Comparison of ENCODE assay signal across 13 mouse cellular contexts in genomic region chr3:53063423-53064147, GRCm38 (mm10). TPM values are rescaled to one million over a fixed set of nuclear protein-coding genes. Genes with fewer than 3 reads are reported as not detected.
DNase-seq lines count a peak whose midpoint lies in the region; ATAC-seq and TF ChIP-seq lines count a peak whose summit lies in the region.
"Had no signal": no experiment of that assay in that cellular context is flagged by ENCODE, and none has a peak within 500 bp of the region (broad histone marks: within the 10 kb centered on the region; RNA-seq: fewer than 3 reads in every experiment).

No protein-coding gene starts in this region.

- no peak overlapping the region for H3K4me2 ChIP-seq in embryonic facial prominence, embryonic 14.5 days (ENCODE audit: low read depth, low read length)
- peak overlapping the region; percentile 43 for H3K4me2 ChIP-seq in heart, postnatal 0 days (ENCODE audit: low read depth, low read length)
- H3K4me2 ChIP-seq: embryonic facial prominence, embryonic 12.5 days had no signal

- ATAC-seq in embryonic facial prominence, embryonic 14.5 days (ENCODE audit: low read depth): no peak
- peak; percentile 75 for ATAC-seq in heart, postnatal 0 days (ENCODE audit: insufficient read depth, low read depth)

- TF ChIP-seq EP300 in heart, postnatal 0 days (IDR thresholded peaks at IDR 0.05; ENCODE audit: low read depth): no peak

- whole genome bisulfite sequencing in embryonic facial prominence, embryonic 14.5 days: 37% methylated on average over 13 of the region's 13 CpGs
- WGBS in heart, postnatal 0 days: 19% methylated on average over 13 of the region's 13 CpGs

- no peak overlapping the region for H3K4me3 ChIP-seq in embryonic facial prominence, embryonic 14.5 days (ENCODE audit: low read depth, low read length)
- H3K4me3 ChIP-seq in heart, postnatal 0 days (ENCODE audit: low read depth, low read length): 0 out of 2 replicates have a peak overlapping the region, but pooled peaks have one; percentile 5
- H3K4me3 ChIP-seq: embryonic facial prominence, embryonic 12.5 days had no signal

- H3K4me1 ChIP-seq in embryonic facial prominence, embryonic 14.5 days (ENCODE audit: control insufficient read depth, insufficient read depth, low read length): peaks cover 40% of the 10 kb centered on the region
- H3K4me1 ChIP-seq in heart, postnatal 0 days (ENCODE audit: control insufficient read depth, insufficient read depth): peaks cover 46% of the 10 kb centered on the region

- H3K27ac ChIP-seq in embryonic facial prominence, embryonic 14.5 days (replicated peaks; ENCODE audit: low read depth, low read length): no peak overlapping the region
- H3K27ac ChIP-seq in heart, postnatal 0 days (ENCODE audit: low read depth): peak overlapping the region; percentile 80
- H3K27ac ChIP-seq: embryonic facial prominence, embryonic 12.5 days had no signal

- no peaks in the 10 kb centered on the region for H3K9me3 ChIP-seq in embryonic facial prominence, embryonic 14.5 days (ENCODE audit: control insufficient read depth, low read length)
- H3K9me3 ChIP-seq in heart, postnatal 0 days (replicated peaks; ENCODE audit: control insufficient read depth, low read length): 0 out of 2 replicates have a peak, but pooled peaks cover 4% of the 10 kb centered on the region
- H3K9me3 ChIP-seq: embryonic facial prominence, embryonic 12.5 days had no signal

- H3K36me3 ChIP-seq in embryonic facial prominence, embryonic 14.5 days (ENCODE audit: control insufficient read depth, insufficient read depth, low read length): no peaks in the 10 kb centered on the region
- no peaks in the 10 kb centered on the region for H3K36me3 ChIP-seq in heart, postnatal 0 days (replicated peaks; ENCODE audit: control insufficient read depth, insufficient read depth, low read length)
- H3K36me3 ChIP-seq: embryonic facial prominence, embryonic 12.5 days had no signal

- no peak overlapping the region for H3K9ac ChIP-seq in embryonic facial prominence, embryonic 14.5 days (ENCODE audit: low read depth, low read length)
- no peak overlapping the region for H3K9ac ChIP-seq in heart, postnatal 0 days (replicated peaks; ENCODE audit: low read depth, low read length)
- H3K9ac ChIP-seq: embryonic facial prominence, embryonic 12.5 days had no signal

- no peaks in the 10 kb centered on the region for H3K27me3 ChIP-seq in embryonic facial prominence, embryonic 14.5 days (replicated peaks; ENCODE audit: control insufficient read depth, insufficient read depth, low read length)
- no peaks in the 10 kb centered on the region for H3K27me3 ChIP-seq in heart, postnatal 0 days (ENCODE audit: control insufficient read depth, insufficient read depth, low read length)
- H3K27me3 ChIP-seq: embryonic facial prominence, embryonic 12.5 days had no signal

- TF ChIP-seq CTCF in heart, postnatal 0 days (IDR thresholded peaks at IDR 0.05; ENCODE audit: low read depth): no peak

- DNase-seq in gastrocnemius, postnatal 14 days: peak; percentile 8
- DNase-seq in gastrocnemius, postnatal 4 days (ENCODE audit: low spot score in 2 of 2): no peak
- DNase-seq in 3T3-L1 (ENCODE audit: low read depth, low spot score): peak; percentile 96
- peak; percentile 61 for DNase-seq in embryonic facial prominence, embryonic 14.5 days (ENCODE audit: low spot score)
- DNase-seq in heart, postnatal 0 days (ENCODE audit: low spot score): no peak
- DNase-seq in adrenal gland, adult (ENCODE audit: inconsistent age in 2 of 2, low spot score in 1 of 2): no peak
- no peak for DNase-seq in left cerebral cortex, postnatal 4 days
- no peak for DNase-seq in embryo, embryonic 10.5 days (ENCODE audit: low spot score)
- DNase-seq: adrenal gland, adult 2 months; kidney, adult 11 months; thymus, adult 18-20 months had no signal

- intact Hi-C loops in gastrocnemius, postnatal 14 days (cut with DNase I; ENCODE audit: low total_unique reads): no loop called here
- intact Hi-C loops in left cerebral cortex, postnatal 4 days (cut with DNase I): no loop called here

RNA-seq across cellular contexts. Expression of gene Lhfp, which starts 22.3 kb away (rescaled TPM):
- total RNA-seq in gastrocnemius, postnatal 14 days (2021): 10 to 100 TPM; 29.4 to 33.7 TPM
- 10 to 100 TPM; 56.3 to 64.3 TPM for total RNA-seq in gastrocnemius, postnatal 4 days (2021)
- polyA plus RNA-seq in embryonic facial prominence, embryonic 14.5 days (2014; fragmentation: Nextera tagmentation; extraction: Ambion mirVana): 73.9 and 74.8 TPM in 2 replicates
- 78.0 and 101 TPM in 2 replicates for total RNA-seq in heart, postnatal 0 days (2014; rRNA removed; ENCODE audit: low replicate concordance)
- 87.2 and 94.9 TPM in 2 replicates for polyA plus RNA-seq in heart, postnatal 0 days (2015; fragmentation: Nextera tagmentation; extraction: Ambion mirVana)
- total RNA-seq in left cerebral cortex, postnatal 4 days (2021): 10 to 100 TPM; 50.3 to 56.9 TPM
- total RNA-seq: granulocyte monocyte progenitor cell, adult 5-6 weeks had no signal

RNA-seq across cellular contexts. Expression of gene Cog6, which starts 46.5 kb away (rescaled TPM):
- 10 to 100 TPM; 27.7 to 31.5 TPM for total RNA-seq in gastrocnemius, postnatal 14 days (2021)
- 10 to 100 TPM; 29.9 to 33.6 TPM for total RNA-seq in gastrocnemius, postnatal 4 days (2021)
- 52.8 and 58.6 TPM in 2 replicates for polyA plus RNA-seq in embryonic facial prominence, embryonic 14.5 days (2014; fragmentation: Nextera tagmentation; extraction: Ambion mirVana)
- total RNA-seq in heart, postnatal 0 days (2014; rRNA removed; ENCODE audit: low replicate concordance): 51.8 and 64.5 TPM in 2 replicates
- 54.4 and 54.7 TPM in 2 replicates for polyA plus RNA-seq in heart, postnatal 0 days (2015; fragmentation: Nextera tagmentation; extraction: Ambion mirVana)
- 10 to 100 TPM; 35.9 to 37.7 TPM for total RNA-seq in left cerebral cortex, postnatal 4 days (2021)

Comparison
In these comparisons a context has a peak if more than half of its experiments do, and no peak if none do; other contexts are left out.
1. DNase-seq: peak in gastrocnemius, postnatal 14 days (single experiment), 3T3-L1 (single experiment) and embryonic facial prominence, embryonic 14.5 days (single experiment); none in gastrocnemius, postnatal 4 days (0 of 2), heart, postnatal 0 days (single experiment), adrenal gland, adult (0 of 2), left cerebral cortex, postnatal 4 days (single experiment) and embryo, embryonic 10.5 days (single experiment).